Mouse (Mus musculus): ENCODE measurements around the gene Cdc42ep5. TPM values are rescaled to one million over a fixed set of nuclear protein-coding genes. Genes with fewer than 3 reads are reported as not detected.
"Not testable (repeated sequence)": the region's sequence is repeated elsewhere in the genome, so short reads cannot be mapped to it uniquely, and the experiment has no call there.

Cdc42ep5 gene
- polyA plus RNA-seq (2016; fragmentation: Nextera tagmentation; extraction: Ambion mirVana): 40.3 and 47.9 TPM in 2 replicates

DNA sequence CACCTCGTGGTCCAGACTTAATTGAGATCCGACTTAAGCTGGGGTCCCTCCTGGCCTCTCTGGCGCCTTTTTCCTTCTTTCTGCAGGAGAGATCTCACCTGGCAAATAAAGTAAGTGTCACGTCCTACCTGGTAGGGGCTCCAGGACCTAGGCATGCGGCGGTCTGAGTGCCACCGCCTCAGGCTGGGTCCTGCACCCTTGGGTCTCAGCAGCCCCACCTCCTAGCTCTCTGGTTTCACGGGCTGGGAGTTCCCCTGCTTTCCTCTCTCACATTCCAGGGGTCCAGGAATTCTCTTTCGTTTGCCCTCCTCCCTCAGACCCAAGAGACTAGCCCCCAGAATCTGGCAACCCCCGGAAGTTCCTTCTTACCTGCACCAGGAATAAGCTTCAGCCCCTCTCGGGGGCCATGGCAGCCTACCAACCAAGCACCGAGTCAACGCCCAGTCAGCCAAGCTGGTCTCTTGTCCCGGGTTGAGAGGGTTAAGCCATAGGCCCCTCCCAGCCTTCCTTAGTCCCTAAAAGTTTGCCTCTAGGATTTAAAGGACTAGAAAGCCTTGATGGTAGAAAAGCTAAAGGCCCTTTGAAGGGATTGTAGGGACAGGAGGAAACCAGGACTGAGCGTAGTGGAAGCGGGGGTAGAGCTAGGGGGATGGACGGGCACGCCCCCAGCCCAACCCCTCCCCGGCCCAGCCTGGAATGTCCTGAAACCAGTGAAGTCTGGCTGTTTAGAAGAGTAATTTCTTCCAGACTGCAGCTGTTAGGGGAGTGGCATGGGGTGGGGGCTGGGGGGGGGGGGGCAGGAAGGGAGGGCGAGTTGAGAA is at the start of gene Cdc42ep5:
TSS of gene Cdc42ep5 (minus strand) at position 771 of the 821 bp plus-strand sequence.
- Histone ChIP-seq H3K27ac (peak within 1 kb of the TSS; percentile 90), H3K4me2 (peak within 1 kb of the TSS; percentile 76), H3K4me1 (replicated peaks) (peaks cover 16% of the 10 kb centered on the region), H3K4me3 (replicated peaks) (peak within 1 kb of the TSS; percentile 50), H3K9ac (replicated peaks) (peak within 1 kb of the TSS; percentile 60), H3K9me3 (no peaks in the 10 kb centered on the region), H3K36me3 (no peaks in the 10 kb centered on the region), H3K27me3 (no peaks in the 10 kb centered on the region)
- ATAC-seq (ENCODE audit: insufficient number of reproducible peaks, insufficient read depth, low FRiP score, low TSS enrichment, low read depth): peak; percentile 94
- 0% methylated on average over 20 of the region's 20 CpGs for WGBS

- not testable (repeated sequence) for H3K4me1 ChIP-seq (replicated peaks); H3K9ac ChIP-seq (replicated peaks); ATAC-seq (ENCODE audit: insufficient number of reproducible peaks, insufficient read depth, low FRiP score, low TSS enrichment, low read depth); H3K36me3 ChIP-seq; H3K9me3 ChIP-seq; H3K27me3 ChIP-seq; H3K27ac ChIP-seq; H3K4me3 ChIP-seq (replicated peaks); H3K4me2 ChIP-seq
Measured at GRCm38 (mm10) chr7:4213436-4213835, 48.8 kb upstream of the Cdc42ep5 start.

DNA sequence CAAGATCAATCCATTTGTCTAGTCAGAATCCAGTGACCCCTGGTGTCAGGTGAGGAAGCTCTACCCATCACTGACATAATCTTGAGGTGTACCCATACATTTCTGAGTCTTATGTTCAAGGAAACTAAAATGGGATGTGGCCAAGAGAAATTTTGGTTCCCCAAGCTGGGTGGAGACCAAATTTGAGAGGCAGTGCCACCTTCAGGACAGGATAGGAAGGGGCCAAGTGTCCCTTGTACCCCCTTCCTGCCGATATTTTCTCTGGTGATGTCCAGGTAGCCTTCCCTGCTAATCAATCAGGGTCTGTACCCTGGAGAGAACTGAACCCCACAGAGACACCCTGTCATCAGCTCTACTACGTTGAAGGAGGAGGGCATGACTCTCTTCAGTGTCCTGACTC is 44.0 kb upstream of the Cdc42ep5 start:
- WGBS: 42% methylated on average over 2 of the region's 2 CpGs
- ATAC-seq (ENCODE audit: insufficient number of reproducible peaks, insufficient read depth, low FRiP score, low TSS enrichment, low read depth): no peak
- Histone ChIP-seq H3K4me2 (no peak overlapping the region), H3K27me3 (no peaks in the 10 kb centered on the region), H3K36me3 (no peaks in the 10 kb centered on the region), H3K27ac (no peak overlapping the region), H3K4me3 (replicated peaks) (no peak overlapping the region), H3K4me1 (replicated peaks) (no peaks in the 10 kb centered on the region), H3K9ac (replicated peaks) (no peak overlapping the region), H3K9me3 (0 out of 2 replicates have a peak, but pooled peaks cover 3% of the 10 kb centered on the region)

- H3K4me2 ChIP-seq: no peak overlapping the region
- no peaks in the 10 kb centered on the region for H3K4me1 ChIP-seq (replicated peaks)
- 83% methylated on average over 1 of the region's 1 CpGs for WGBS
- H3K27me3 ChIP-seq: no peaks in the 10 kb centered on the region
- H3K27ac ChIP-seq: no peak overlapping the region
- H3K36me3 ChIP-seq: no peaks in the 10 kb centered on the region
- H3K9ac ChIP-seq (replicated peaks): no peak overlapping the region
- H3K9me3 ChIP-seq: 0 out of 2 replicates have a peak, but pooled peaks cover 3% of the 10 kb centered on the region
- no peak overlapping the region for H3K4me3 ChIP-seq (replicated peaks)
- ATAC-seq (ENCODE audit: insufficient number of reproducible peaks, insufficient read depth, low FRiP score, low TSS enrichment, low read depth): no peak
Measured at GRCm38 (mm10) chr7:4207126-4207525, 42.5 kb upstream of the Cdc42ep5 start.

DNA sequence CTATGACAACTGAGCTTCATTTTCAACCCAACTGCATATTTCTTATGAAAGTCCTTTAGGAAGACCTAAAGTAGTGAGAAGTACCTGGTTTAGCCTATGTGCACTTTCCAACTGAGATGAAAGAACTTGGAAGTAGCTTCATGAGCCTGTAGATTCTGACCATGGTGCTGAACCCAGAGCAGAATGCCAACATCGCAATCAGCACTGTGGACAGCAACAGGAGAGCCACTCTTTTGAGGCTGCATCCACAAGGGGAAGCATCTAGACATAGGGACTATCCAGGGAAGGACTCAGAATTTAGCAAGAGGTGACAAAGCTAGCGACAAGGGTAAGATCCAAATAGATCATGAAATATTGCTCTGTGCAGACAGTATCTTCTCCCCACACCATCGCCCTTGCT is 13.8 kb upstream of the Cdc42ep5 start:
- no peaks in the 10 kb centered on the region for H3K4me1 ChIP-seq (replicated peaks)
- H3K27me3 ChIP-seq: no peaks in the 10 kb centered on the region
- ATAC-seq (ENCODE audit: insufficient number of reproducible peaks, insufficient read depth, low FRiP score, low TSS enrichment, low read depth): no peak
- H3K36me3 ChIP-seq: no peaks in the 10 kb centered on the region
- no peak overlapping the region for H3K27ac ChIP-seq
- H3K9ac ChIP-seq (replicated peaks): no peak overlapping the region
- WGBS: 52% methylated on average over 3 of the region's 3 CpGs
- no peak overlapping the region for H3K4me3 ChIP-seq (replicated peaks)
- no peaks in the 10 kb centered on the region for H3K9me3 ChIP-seq
- H3K4me2 ChIP-seq: no peak overlapping the region

GRCm38 (mm10) chr7:4170193-4170938 is 5.7 kb upstream of the Cdc42ep5 start:
- H3K9me3 ChIP-seq: no peaks in the 10 kb centered on the region
- ATAC-seq (ENCODE audit: insufficient number of reproducible peaks, insufficient read depth, low FRiP score, low TSS enrichment, low read depth): no peak
- no peak overlapping the region for H3K9ac ChIP-seq (replicated peaks)
- H3K27me3 ChIP-seq: no peaks in the 10 kb centered on the region
- H3K27ac ChIP-seq: no peak overlapping the region
- H3K4me1 ChIP-seq (replicated peaks): no peaks in the 10 kb centered on the region
- no peak overlapping the region for H3K4me3 ChIP-seq (replicated peaks)
- WGBS: 84% methylated on average over 6 of the region's 6 CpGs
- H3K4me2 ChIP-seq: no peak overlapping the region
- H3K36me3 ChIP-seq: no peaks in the 10 kb centered on the region

- Histone ChIP-seq H3K4me2 (no peak overlapping the region), H3K27ac (no peak overlapping the region), H3K4me1 (replicated peaks) (peaks cover 16% of the 10 kb centered on the region), H3K4me3 (replicated peaks) (no peak overlapping the region), H3K36me3 (no peaks in the 10 kb centered on the region), H3K9ac (replicated peaks) (no peak overlapping the region), H3K27me3 (no peaks in the 10 kb centered on the region), H3K9me3 (no peaks in the 10 kb centered on the region)
- no peak for ATAC-seq (ENCODE audit: insufficient number of reproducible peaks, insufficient read depth, low FRiP score, low TSS enrichment, low read depth)
Measured at GRCm38 (mm10) chr7:4167098-4167497, 2.4 kb upstream of the Cdc42ep5 start.

DNA sequence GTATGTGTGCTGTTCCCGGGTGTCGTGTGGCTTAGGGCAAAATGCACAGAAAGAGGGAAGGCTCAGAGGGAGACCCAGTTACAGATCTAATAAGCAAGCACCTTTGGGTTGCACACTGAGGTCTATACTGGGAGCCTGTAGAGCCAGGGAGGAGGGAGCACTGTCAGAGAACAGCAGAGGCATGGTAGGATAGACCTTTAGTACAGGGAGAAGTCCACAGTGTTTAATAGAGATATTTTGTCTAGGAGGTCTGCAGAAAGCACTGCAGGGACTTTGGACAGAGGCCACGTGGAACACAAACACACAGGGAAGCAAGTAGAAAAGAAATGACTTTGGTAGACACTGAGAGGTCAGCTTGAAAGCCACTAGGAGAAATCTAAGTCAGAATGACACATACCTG is 626 bp upstream of the Cdc42ep5 start:
- no peaks in the 10 kb centered on the region for H3K36me3 ChIP-seq
- H3K4me3 ChIP-seq (replicated peaks): peak overlapping the region; percentile 50
- H3K4me1 ChIP-seq (replicated peaks): peaks cover 16% of the 10 kb centered on the region
- no peaks in the 10 kb centered on the region for H3K9me3 ChIP-seq
- no peaks in the 10 kb centered on the region for H3K27me3 ChIP-seq
- H3K9ac ChIP-seq (replicated peaks): 0 out of 2 replicates have a peak overlapping the region, but pooled peaks have one; percentile 4
- peak overlapping the region; percentile 90 for H3K27ac ChIP-seq
- 12% methylated on average over 3 of the region's 3 CpGs for WGBS
- H3K4me2 ChIP-seq: peak overlapping the region; percentile 76
- no peak for ATAC-seq (ENCODE audit: insufficient number of reproducible peaks, insufficient read depth, low FRiP score, low TSS enrichment, low read depth)

- H3K4me3 ChIP-seq (replicated peaks): peak overlapping the region; percentile 50
- peak; percentile 57 for ATAC-seq (ENCODE audit: insufficient number of reproducible peaks, insufficient read depth, low FRiP score, low TSS enrichment, low read depth)
- H3K27ac ChIP-seq: peak overlapping the region; percentile 90
Measured at GRCm38 (mm10) chr7:4163571-4164072, 1.0 kb downstream of the Cdc42ep5 start.

DNA sequence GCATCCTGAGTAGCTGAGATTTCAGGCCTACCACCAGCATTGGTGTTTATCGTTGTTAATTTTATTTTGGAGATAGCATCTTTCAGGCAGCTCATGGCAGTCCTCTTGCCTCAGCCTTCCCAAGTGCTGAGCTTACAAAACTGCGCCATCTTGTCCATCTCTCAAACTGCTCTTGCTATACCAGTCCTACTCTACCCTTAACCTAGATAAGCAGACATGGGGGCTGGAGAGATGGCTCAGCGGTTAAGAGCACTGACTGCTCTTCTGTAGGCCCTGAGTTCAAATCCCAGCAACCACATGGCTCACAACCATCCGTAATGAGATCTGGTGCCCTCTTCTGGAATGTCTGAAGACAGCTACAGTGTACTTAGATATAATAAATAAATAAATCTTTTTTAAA is 3.1 kb downstream of the Cdc42ep5 start:
- 90% methylated on average over 4 of the region's 4 CpGs for WGBS
- not testable (repeated sequence) for H3K27me3 ChIP-seq; H3K4me3 ChIP-seq (replicated peaks); H3K4me2 ChIP-seq; H3K27ac ChIP-seq; H3K9me3 ChIP-seq; H3K36me3 ChIP-seq; ATAC-seq (ENCODE audit: insufficient number of reproducible peaks, insufficient read depth, low FRiP score, low TSS enrichment, low read depth); H3K9ac ChIP-seq (replicated peaks)
- H3K4me1 ChIP-seq (replicated peaks): peaks cover 16% of the 10 kb centered on the region

More at GRCm38 (mm10) chr7:4163571-4164072, 1.0 kb downstream of the Cdc42ep5 start:
- no peaks in the 10 kb centered on the region for H3K9me3 ChIP-seq
- no peaks in the 10 kb centered on the region for H3K36me3 ChIP-seq
- H3K4me1 ChIP-seq (replicated peaks): peaks cover 16% of the 10 kb centered on the region
- H3K4me2 ChIP-seq: peak overlapping the region; percentile 76
- no peaks in the 10 kb centered on the region for H3K27me3 ChIP-seq
- H3K9ac ChIP-seq (replicated peaks): peak overlapping the region; percentile 60
- 2% methylated on average over 11 of the region's 11 CpGs for WGBS

DNA sequence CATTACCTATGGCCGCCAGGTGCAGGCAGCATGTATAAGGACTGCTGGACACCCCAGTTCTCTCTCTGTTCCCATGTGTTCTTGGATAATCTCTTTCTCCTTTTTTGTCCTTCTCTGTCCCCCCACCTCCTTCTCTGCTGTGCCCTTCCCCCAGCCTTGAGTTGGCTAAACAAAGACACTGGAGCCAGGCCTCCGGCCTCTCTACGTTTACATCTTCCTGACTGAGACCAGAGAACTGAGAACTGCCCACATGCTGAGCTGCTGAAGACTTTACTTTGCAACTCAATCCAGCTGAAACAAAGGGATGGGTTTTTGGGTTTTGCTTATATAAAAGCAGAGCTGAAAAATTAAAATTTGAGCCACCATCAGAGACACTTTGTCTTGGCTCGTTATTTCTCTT is 9.7 kb downstream of the Cdc42ep5 start:
- no peak overlapping the region for H3K4me3 ChIP-seq (replicated peaks)
- peaks cover 8% of the 10 kb centered on the region for H3K36me3 ChIP-seq
- no peak for ATAC-seq (ENCODE audit: insufficient number of reproducible peaks, insufficient read depth, low FRiP score, low TSS enrichment, low read depth)
- peaks cover 30% of the 10 kb centered on the region for H3K27me3 ChIP-seq
- no peak overlapping the region for H3K27ac ChIP-seq
- WGBS: 64% methylated on average over 4 of the region's 4 CpGs
- H3K9me3 ChIP-seq: no peaks in the 10 kb centered on the region
- peaks cover 13% of the 10 kb centered on the region; the same call in 1 of the 2 replicates for H3K4me1 ChIP-seq (replicated peaks)
- H3K9ac ChIP-seq (replicated peaks): no peak overlapping the region
- no peak overlapping the region for H3K4me2 ChIP-seq
